Mouse (Mus musculus) kidney, postnatal 0 days (tissue): ENCODE measurements at regions not wholly inside any gene's neighbourhood (a gene's known extent, or its start where the extent isn't known, plus 50 kb on each side); places are given as distances from the start of the nearest gene placed in this dataset.

ENCODE experiments used
- ATAC-seq: fragments of 200-750 bp; cut with Nextera tagmentation; replicated peaks from 2 replicates; pipeline ENCODE4 v1.8.0; 2017; ENCODE audit warnings: low read depth, moderate number of reproducible peaks, moderate TSS enrichment, moderate library complexity; ENCODE audit not compliant: low FRiP score
- DNase-seq: peaks from one replicate; pipeline ENCODE4 v3.0.0-alpha.2; 2016; ENCODE audit warnings: low spot score
- H3K27ac ChIP-seq: fragments of 300-500 bp; sonication (generic); 2 replicates; pipeline ENCODE4 v1.5.1; 2014; ENCODE audit warnings: mild to moderate bottlenecking
- H3K27me3 ChIP-seq: fragments of 300-500 bp; sonication (generic); 2 replicates; pipeline ENCODE4 v1.6.1; 2014; ENCODE audit warnings: low read length, mixed read lengths; ENCODE audit not compliant: insufficient read depth
- H3K36me3 ChIP-seq: fragments of 300-500 bp; sonication (generic); 2 replicates; pipeline ENCODE4 v1.6.1; 2014; ENCODE audit warnings: low read length, mixed read lengths; ENCODE audit not compliant: insufficient read depth
- H3K4me1 ChIP-seq: fragments of 300-500 bp; sonication (generic); replicated peaks from 2 replicates; pipeline ENCODE4 v1.6.1; 2014; ENCODE audit warnings: antibody characterized with exemption, low read length, mixed read lengths; ENCODE audit not compliant: insufficient read depth
- H3K4me2 ChIP-seq: fragments of 300-500 bp; sonication (generic); 2 replicates; pipeline ENCODE4 v1.6.1; 2014; ENCODE audit warnings: mild to moderate bottlenecking, low read length, moderate library complexity, mixed read lengths
- H3K4me3 ChIP-seq: fragments of 300-500 bp; sonication (generic); replicated peaks from 2 replicates; pipeline ENCODE4 v1.5.1; 2014; ENCODE audit warnings: low read depth, low read length
- H3K9ac ChIP-seq: fragments of 300-500 bp; sonication (generic); 2 replicates; pipeline ENCODE4 v1.6.1; 2014; ENCODE audit warnings: low read depth, low read length
- H3K9me3 ChIP-seq: fragments of 300-500 bp; sonication (generic); replicated peaks from 2 replicates; pipeline ENCODE4 v1.6.1; 2016; ENCODE audit warnings: low read length, inconsistent platforms, mixed read lengths
- CTCF ChIP-seq: IDR thresholded peaks from 2 replicates; pipeline ENCODE4 v1.5.1; 2016; ENCODE audit warnings: antibody characterized with exemption, low read depth, mild to moderate bottlenecking, moderate library complexity
- WGBS: fragments of 180-500 bp; shearing (Covaris S2); extraction: QIAGEN DNeasy Blood & Tissue Kit; methylation state at CpG from one replicate; pipeline ENCODE4 v1.1.7; 2014; 5-methylcytosine and 5-hydroxymethylcytosine counted together

DNA sequence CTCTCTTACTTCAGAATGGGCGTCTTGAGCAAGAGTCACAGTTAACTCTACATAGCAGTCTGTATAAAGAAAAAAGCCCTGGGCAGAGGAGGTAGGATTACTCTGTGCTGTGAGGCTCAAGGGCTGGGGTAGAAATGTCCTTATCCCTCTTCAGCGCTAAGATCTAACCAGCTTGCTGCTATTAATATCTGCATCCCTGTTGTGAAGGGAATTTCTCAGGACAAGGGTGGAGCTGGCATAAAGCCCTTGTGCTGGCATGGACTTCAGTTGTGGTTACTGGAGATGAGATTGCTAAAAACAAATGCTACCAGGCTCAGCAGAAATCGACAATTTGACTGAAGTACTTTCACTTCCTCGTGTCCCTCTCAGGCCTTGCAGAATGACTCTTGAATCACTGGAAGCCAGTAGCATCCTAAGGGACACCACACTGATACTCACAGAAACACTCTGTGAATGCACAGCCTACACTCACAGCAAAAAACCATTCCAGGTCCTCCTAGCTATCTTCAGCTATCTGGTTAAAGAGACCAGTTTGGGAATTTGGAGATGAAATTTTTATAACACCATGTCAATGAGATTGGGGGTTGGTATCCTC is 185.1 kb upstream of the B3gat1 start:
- 69% methylated on average over 4 of the region's 4 CpGs for WGBS
- DNase-seq = no peak

DNA sequence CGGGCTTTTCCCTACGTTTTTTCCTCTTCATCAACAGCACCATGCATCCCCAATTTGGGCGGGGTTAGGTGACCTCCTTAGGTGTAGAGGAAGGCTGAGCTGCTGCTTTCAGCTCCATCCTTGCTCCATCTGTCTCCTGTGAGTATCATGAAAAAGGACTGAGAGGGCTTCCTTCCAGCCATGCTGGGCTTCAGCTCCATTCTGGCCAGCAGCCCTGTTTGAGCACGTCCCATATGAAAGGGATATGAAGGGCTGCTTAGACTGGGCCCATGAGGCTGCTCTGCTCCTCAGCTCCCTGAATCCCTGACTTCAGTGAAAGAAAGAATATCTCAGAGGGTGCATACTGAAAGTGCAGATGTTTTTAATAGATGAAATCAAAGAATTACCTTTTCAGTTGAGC is 184.4 kb upstream of the B3gat1 start:
- 73% methylated on average over 4 of the region's 4 CpGs for WGBS
- no peak overlapping the region for H3K4me2 ChIP-seq
- H3K9ac ChIP-seq = no peak overlapping the region

More for the DNA sequence above, 185.1 kb upstream of the B3gat1 start:
- Histone ChIP-seq H3K4me3 (no peak overlapping the region), H3K27me3 (no peaks in the 10 kb centered on the region), H3K9ac (no peak overlapping the region), H3K9me3 (no peaks in the 10 kb centered on the region), H3K4me1 (no peaks in the 10 kb centered on the region), H3K36me3 (no peaks in the 10 kb centered on the region), H3K27ac (no peak overlapping the region), H3K4me2 (no peak overlapping the region)
- no peak for TF ChIP-seq CTCF
- no peak for ATAC-seq

GRCm38 (mm10) chr9:26549551-26549950 is 184.0 kb upstream of the B3gat1 start:
- Histone ChIP-seq H3K27me3 (no peaks in the 10 kb centered on the region), H3K9ac (no peak overlapping the region), H3K4me3 (no peak overlapping the region), H3K9me3 (no peaks in the 10 kb centered on the region), H3K4me1 (no peaks in the 10 kb centered on the region), H3K4me2 (no peak overlapping the region), H3K36me3 (no peaks in the 10 kb centered on the region), H3K27ac (no peak overlapping the region)
- DNase-seq (no peak), ATAC-seq (no peak)
- TF ChIP-seq CTCF = no peak
- WGBS = 76% methylated on average over 2 of the region's 2 CpGs

More for the DNA sequence above, 184.4 kb upstream of the B3gat1 start:
- Histone ChIP-seq H3K27ac (no peak overlapping the region), H3K9me3 (no peaks in the 10 kb centered on the region), H3K27me3 (no peaks in the 10 kb centered on the region), H3K4me1 (no peaks in the 10 kb centered on the region), H3K4me3 (no peak overlapping the region), H3K36me3 (no peaks in the 10 kb centered on the region)
- DNase-seq = no peak
- ATAC-seq = no peak
- TF ChIP-seq CTCF = no peak

DNA sequence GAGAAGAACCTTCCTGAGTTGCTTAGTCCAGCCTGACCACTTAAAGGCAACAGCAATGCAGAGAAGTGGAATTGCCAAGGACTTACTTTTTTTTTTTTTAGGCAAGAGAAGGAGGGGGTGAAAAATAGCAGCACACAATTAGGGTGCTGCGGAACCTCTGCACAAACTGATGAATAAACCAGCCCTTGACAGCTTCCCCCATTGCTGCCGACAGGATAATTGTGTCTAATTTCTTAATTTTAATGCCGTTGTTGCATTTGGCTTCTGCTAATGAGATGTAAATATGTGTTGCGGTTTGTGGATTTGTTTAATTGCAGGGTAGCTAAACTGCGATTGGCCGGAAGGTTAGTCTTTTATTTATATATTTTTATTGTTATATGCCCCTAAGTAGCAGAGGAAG is 157.5 kb upstream of the B3gat1 start:
- Histone ChIP-seq H3K9ac (no peak overlapping the region), H3K27ac (no peak overlapping the region), H3K27me3 (no peaks in the 10 kb centered on the region), H3K36me3 (no peaks in the 10 kb centered on the region), H3K4me1 (no peaks in the 10 kb centered on the region), H3K4me2 (no peak overlapping the region), H3K4me3 (no peak overlapping the region), H3K9me3 (no peaks in the 10 kb centered on the region)
- no peak for ATAC-seq
- TF ChIP-seq CTCF = no peak
- DNase-seq = no peak
- 91% methylated on average over 6 of the region's 6 CpGs for WGBS

DNA sequence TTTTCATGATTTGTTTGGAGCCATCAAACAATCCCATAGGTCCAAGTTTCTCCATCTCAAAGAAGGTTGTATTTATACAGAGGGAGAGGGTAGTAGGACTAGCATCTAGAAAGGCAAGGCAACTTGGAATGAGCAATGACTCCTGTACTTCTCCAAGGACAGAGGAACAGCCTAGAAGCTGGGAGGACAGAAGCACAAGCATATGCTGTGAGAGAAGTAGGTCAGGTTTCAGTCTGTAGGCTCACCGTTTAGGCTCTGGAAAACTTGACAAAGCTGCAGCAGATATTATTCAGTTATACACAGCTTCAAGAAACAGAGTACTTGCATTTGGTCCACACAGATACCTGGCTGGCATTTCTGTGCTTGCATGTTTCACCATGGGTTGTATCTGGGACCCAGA is 131.5 kb upstream of the B3gat1 start:
- no peak for TF ChIP-seq CTCF
- Histone ChIP-seq H3K4me2 (no peak overlapping the region), H3K4me3 (no peak overlapping the region), H3K9ac (no peak overlapping the region), H3K27ac (no peak overlapping the region), H3K36me3 (no peaks in the 10 kb centered on the region), H3K9me3 (no peaks in the 10 kb centered on the region), H3K27me3 (no peaks in the 10 kb centered on the region), H3K4me1 (no peaks in the 10 kb centered on the region)
- WGBS = 96% methylated on average over 1 of the region's 1 CpGs
- ATAC-seq (no peak), DNase-seq (no peak)

GRCm38 (mm10) chr9:26604552-26604951 is 129.0 kb upstream of the B3gat1 start:
- no peaks in the 10 kb centered on the region for H3K9me3 ChIP-seq
- no peak overlapping the region for H3K9ac ChIP-seq
- no peak overlapping the region for H3K4me3 ChIP-seq
- DNase-seq = no peak
- 82% methylated on average over 3 of the region's 3 CpGs for WGBS
- TF ChIP-seq CTCF = no peak
- H3K27ac ChIP-seq = no peak overlapping the region
- no peaks in the 10 kb centered on the region for H3K36me3 ChIP-seq
- no peaks in the 10 kb centered on the region for H3K27me3 ChIP-seq
- no peaks in the 10 kb centered on the region for H3K4me1 ChIP-seq
- no peak for ATAC-seq
- no peak overlapping the region for H3K4me2 ChIP-seq
